Mouse (Mus musculus): ENCODE measurements around the gene Ndufa7.

- TF ChIP-seq CTCF (IDR thresholded peaks at IDR 0.05; ENCODE audit: extremely low read depth, insufficient read length, insufficient replicate concordance, low read depth, low read length) (no peak), POLR2A (IDR thresholded peaks at IDR 0.05; ENCODE audit: low read depth, low read length) (no peak)
Observed at GRCm38 (mm10) chr17:33822436-33822959, 1.9 kb upstream of the Ndufa7 start.

Data from small intestine, adult 2 months (tissue).